Mouse (Mus musculus): ENCODE data around the gene Rsph3b. TPM values are rescaled to one million over a fixed set of nuclear protein-coding genes. Genes with fewer than 3 reads are reported as not detected.
"Not testable (repeated sequence)": the region's sequence is repeated elsewhere in the genome, so short reads cannot be mapped to it uniquely, and the experiment has no call there.

Gene Rsph3b
- total RNA-seq, 1 experiment from 2014 or later: 17.2 TPM

DNA sequence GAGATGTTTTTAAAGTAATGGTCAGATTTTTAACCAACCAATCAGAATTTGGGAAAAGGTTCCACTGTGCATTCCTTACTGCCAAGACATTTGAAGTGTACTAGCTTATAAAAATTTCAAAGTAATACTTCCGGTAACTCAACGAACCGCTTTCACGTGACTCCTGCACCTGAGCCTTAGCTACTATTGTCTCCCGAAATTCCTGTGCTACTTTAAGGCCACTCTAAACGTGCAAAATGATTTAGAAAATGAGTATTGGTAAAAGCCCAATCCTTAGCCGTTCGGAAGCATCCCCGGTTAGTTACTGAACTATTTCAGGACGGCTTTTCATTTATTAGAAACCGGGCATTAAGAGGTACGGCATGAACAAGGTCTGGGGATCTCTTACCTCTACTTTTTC is 11.9 kb upstream of the Rsph3b start:
- ATAC-seq (ENCODE audit: extremely low read depth, insufficient number of reproducible peaks, low FRiP score, poor library complexity, severe bottlenecking): not testable (repeated sequence)

DNA sequence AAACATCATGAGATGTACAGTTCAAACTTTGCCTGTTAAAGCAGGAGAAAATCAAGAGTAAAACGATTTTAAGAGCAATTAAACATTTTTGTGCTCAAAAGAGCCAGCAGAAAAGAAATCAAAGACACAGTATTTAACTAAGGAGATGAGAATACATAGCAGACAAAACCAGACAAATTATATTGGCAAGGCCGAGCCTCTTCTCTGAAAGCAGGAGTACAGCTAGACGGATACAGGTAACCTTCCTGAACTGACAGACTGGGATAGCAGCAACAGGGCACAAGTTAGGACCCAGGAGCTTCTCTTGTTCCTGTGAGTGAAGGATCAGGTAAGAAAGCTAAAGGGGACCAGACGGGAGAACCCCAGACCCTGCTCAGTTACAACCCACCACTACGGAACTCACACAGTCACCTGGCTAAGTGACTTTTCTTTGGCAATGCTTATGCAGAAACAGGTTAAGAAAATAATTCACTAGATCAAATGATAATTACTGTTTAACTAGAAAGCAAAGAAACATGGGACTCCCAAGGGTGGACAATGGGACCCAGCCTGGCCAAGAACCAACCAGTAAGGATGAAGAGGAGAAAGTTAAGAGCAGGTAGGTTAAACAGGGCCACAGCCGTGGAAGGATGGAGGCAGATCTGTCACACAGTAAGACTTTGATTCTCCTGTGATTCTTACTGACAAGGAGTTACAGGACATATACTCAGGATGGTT is 11.2 kb upstream of the Rsph3b start:
- ATAC-seq (ENCODE audit: extremely low read depth, insufficient number of reproducible peaks, low FRiP score, poor library complexity, severe bottlenecking): not testable (repeated sequence)

DNA sequence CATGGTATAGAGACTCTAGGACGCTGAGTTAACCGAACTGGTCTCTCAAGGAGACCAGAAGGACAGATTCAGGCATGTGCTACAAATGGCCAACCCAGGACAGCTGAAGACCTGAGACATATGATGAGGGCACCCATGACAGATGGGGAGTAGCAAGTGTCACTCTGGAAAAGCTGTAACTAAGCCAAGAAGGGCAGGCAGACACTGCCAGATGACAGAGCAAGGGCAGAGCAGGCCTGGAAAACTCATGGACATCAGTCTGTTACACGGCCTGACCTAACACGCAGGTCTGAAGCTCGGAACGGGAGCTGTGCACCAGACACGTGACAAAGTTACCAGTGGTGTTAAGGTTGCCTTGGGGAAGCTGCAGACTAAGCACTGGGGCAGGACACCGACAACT is 10.4 kb upstream of the Rsph3b start:
- ATAC-seq (ENCODE audit: extremely low read depth, insufficient number of reproducible peaks, low FRiP score, poor library complexity, severe bottlenecking): not testable (repeated sequence)

DNA sequence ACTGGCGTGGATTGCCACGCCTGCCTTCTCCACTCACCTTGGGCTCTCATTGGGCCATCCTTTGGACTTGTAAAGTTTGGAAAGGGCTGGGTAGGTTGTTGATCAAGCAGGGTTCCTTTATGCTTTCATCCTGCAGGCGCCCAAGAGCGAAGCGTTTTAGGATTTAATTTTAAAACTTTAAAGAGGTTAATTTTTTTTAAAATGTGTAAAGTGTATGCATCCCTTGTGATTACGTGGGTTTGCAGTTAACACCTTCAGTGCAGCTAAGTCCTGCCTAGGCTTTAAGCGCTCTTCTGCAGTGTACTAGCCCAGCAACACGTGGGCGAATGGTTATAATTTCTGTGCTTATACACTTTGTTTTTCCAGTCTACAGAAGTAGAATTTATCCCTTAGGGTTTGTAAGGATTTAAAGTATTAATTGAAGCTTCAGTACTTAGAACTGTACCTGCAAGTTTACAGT is 317 bp upstream of the Rsph3b start:
- ATAC-seq (ENCODE audit: extremely low read depth, insufficient number of reproducible peaks, low FRiP score, poor library complexity, severe bottlenecking): not testable (repeated sequence)

DNA sequence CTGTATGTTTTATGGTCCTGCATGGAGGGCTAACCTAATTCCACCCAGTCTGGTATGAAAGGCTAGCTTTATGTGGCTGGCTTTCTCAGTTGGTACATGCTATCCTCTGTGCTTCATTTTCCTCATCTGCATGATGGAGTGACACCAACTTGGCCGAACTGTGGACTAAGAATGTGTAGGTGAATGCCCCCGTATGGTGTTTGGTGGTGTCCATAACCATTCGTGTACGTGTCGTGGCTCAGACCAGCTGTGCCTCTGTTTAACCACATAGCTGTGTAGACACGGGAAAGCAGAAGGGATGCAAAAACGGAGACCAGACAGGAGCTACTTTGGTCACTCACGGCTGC is 872 bp downstream of the Rsph3b start:
- not testable (repeated sequence) for ATAC-seq (ENCODE audit: extremely low read depth, insufficient number of reproducible peaks, low FRiP score, poor library complexity, severe bottlenecking)

DNA sequence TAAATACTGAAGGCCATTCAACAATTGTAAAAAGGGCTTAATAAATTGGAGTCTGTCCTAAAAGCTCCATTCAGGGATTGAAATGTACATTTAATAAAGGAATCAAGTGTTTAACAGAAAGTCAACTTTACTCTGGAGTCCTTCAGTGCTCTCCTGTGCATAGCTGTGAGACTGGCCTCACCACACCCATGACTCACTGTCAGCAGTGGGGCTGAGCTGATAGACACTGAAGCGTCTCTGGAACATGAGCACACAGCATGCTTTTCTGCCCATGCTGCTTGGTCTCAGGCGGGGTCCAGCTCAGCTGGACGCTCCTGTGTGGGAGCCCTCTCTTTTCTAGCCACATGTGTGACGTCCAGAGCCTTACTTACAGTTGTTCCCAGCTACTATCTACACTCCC is 5.9 kb downstream of the Rsph3b start:
- not testable (repeated sequence) for ATAC-seq (ENCODE audit: extremely low read depth, insufficient number of reproducible peaks, low FRiP score, poor library complexity, severe bottlenecking)

DNA sequence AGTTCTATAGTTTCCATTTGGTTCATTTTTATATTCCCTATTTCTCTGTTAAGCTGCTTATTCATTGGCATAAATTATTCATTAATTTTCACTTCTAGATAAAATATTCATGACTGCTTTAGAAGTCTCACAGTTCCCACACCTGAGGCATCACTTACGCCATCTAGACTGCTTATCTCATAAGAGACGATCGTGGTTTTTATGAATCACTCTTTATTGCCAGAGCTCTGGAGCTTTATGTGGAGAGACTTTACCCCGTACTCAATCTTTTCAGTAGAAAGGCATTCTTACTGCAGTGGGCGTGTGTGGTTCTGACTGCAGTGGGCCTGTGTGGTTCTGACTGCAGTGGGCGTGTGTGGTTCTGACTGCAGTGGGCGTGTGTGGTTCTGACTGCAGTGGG is 16.9 kb downstream of the Rsph3b start:
- not testable (repeated sequence) for ATAC-seq (ENCODE audit: extremely low read depth, insufficient number of reproducible peaks, low FRiP score, poor library complexity, severe bottlenecking)

DNA sequence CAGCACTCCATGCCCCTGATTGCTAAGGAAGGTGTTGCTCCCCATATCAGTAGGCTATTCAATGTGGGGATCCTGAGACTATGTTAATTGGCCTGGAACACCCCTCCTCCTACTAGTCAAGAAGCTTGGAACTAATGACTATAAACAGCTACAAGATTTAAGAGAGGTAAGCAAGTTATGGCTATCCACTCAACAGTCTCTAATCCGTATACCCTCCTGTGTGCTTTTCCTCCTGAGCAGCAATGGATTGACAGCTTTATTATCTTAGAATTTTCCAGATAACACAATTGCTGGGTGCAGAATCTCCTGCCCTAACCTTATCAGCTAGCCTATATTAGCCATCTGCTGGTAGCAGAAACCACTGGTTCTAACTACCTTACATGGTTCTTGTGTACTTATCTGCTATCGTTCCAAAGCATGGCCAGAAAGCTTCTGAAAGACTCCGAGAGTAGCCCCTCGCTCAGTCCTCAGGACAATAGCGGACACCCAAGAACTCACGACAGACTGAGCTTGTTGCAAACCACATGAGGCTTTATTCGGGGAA is 28.1 kb downstream of the Rsph3b start:
- ATAC-seq (ENCODE audit: extremely low read depth, insufficient number of reproducible peaks, low FRiP score, poor library complexity, severe bottlenecking): not testable (repeated sequence)

DNA sequence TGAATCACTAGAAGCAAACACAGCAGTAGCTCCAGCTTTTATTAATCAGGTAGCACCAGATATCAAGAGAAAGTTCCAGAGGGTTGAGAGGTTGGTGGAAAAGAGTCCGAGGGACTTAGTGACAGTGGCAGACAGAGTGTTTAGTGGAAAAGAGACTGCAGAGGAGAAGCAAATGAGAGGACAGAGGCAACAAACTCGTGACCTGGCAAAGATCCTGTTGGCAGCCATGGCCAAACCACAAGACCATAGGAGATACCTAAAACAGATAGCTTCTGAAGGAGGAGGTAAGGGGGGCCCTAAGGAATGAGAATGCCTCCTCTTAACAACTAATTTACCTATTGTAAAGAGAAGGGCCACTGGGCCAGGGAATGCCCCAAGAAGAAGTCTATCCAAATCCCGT is 29.1 kb downstream of the Rsph3b start:
- not testable (repeated sequence) for ATAC-seq (ENCODE audit: extremely low read depth, insufficient number of reproducible peaks, low FRiP score, poor library complexity, severe bottlenecking)

DNA sequence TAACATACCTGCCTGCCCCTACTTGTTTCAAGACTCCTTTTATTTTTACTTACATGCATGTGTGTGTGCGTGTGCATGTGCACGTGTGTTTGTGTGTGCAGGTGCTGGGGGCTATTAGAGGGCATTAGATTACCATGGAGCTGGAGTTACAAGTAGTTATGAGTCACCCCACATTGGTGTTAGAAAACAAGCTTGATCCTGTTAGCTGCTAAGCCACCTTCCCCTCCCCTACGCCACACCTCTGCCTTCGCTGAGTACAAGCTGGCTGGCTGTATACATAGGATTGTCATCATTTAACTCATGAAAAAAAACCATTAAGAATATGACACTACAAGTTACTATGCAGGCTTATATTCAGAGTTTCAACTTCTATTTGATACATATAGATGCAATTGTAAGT is 33.2 kb downstream of the Rsph3b start:
- not testable (repeated sequence) for ATAC-seq (ENCODE audit: extremely low read depth, insufficient number of reproducible peaks, low FRiP score, poor library complexity, severe bottlenecking)

DNA sequence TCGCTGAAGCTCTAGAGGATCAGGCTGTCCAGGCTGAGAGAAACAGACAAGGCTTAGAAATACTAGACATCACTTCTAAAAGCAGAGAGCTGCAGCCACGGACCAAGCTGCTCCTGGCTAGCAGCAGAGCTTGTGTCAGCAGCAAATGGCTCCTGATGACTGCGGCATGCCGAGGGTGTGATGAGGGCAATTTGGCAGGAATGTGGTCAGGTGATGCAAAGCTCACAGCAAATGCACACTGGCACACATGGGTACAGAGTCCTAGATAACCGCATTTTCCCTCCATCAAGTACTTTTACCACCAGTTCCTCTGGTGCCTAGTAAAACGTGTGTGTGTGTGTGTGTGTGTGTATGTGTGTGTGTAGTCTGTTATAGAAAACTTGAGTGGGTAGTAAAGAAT is 34.4 kb downstream of the Rsph3b start:
- not testable (repeated sequence) for ATAC-seq (ENCODE audit: extremely low read depth, insufficient number of reproducible peaks, low FRiP score, poor library complexity, severe bottlenecking)

DNA sequence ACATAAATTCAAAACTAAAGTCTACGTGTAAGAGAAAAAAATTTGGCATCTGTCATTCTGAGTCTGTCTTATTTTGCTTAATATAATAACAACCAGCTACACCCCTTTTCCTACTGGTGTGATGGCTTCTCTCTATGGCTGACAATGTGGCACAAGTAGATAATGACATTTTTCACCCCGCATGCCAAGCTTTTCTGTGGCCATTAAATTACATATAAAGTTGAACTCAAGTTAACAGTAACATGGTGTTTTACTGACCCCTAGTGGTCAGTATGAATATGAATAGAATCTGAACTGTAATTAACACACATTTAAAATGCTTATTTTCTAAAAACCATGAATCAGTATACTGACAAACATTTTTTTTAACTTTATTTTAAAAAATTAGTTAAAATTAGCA is 48.1 kb downstream of the Rsph3b start:
- ATAC-seq (ENCODE audit: extremely low read depth, insufficient number of reproducible peaks, low FRiP score, poor library complexity, severe bottlenecking): peak; percentile 71; the same call in 1 of the 2 replicates

DNA sequence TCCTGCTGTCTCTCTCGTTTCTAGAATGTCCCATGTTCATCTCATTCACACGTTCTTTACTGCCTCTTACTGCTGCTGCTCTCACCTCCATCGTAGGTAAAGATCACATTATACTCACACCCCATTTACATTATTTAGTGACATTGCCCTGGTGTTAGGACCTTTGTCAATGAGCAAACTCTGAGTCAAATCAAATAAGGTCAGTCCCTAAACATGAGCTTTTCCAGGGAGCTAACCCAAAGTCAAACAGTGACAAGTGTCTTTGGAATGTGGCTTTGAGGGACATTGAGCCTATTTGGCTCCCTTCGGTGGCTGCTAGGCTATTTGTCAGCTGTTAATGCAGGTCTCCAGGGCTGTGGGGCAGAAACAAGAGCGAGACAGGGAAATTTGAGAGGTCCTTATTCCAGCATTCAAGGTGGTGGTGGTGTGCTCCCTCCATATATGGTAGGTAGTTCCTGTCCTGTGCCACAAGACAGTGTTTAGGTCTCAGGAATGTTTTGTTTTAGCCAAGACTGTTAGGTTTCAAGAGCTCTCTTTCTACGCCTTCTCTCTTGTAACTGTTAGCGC is 50.4 kb downstream of the Rsph3b start:
- not testable (repeated sequence) for ATAC-seq (ENCODE audit: extremely low read depth, insufficient number of reproducible peaks, low FRiP score, poor library complexity, severe bottlenecking)

DNA sequence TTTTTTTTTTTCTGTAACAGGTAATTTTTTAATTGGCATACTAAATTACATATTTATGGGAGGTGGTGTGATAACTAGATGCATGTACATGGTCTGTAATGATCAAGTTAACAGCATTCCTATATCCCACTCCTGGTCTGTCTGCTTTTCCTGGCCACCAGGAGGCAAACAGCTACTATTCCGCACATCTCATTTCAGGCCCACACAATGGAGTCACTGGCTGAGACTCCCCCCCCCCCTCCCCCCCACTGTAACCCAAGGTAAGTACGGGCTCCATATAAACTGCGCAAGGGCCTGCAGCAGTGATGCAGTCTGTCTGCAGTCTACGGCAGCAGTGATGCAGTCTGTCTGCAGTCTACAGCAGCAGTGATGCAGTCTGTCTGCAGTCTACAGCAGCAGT is 51.7 kb downstream of the Rsph3b start:
- ATAC-seq (ENCODE audit: extremely low read depth, insufficient number of reproducible peaks, low FRiP score, poor library complexity, severe bottlenecking): no peak

DNA sequence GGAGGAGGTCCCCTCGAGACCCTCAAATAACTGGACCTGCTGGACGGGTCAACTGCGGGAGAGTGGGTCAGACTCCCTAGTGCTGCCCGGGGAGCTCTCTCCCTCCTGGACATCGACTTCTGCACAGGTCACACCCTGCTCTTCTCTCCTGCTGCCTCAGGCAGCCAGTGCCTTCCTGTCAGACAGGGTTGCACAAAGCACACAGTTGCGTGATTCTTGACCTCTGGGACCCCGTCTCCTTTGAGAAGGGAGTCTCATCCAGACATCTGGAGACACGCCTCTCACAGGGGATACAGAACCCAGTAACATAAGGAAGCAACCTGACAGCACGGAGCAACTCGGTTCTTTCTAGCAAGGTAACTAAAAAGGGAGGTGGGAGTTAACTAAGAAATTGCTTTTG is 55.1 kb downstream of the Rsph3b start:
- no peak for ATAC-seq (ENCODE audit: extremely low read depth, insufficient number of reproducible peaks, low FRiP score, poor library complexity, severe bottlenecking)

DNA sequence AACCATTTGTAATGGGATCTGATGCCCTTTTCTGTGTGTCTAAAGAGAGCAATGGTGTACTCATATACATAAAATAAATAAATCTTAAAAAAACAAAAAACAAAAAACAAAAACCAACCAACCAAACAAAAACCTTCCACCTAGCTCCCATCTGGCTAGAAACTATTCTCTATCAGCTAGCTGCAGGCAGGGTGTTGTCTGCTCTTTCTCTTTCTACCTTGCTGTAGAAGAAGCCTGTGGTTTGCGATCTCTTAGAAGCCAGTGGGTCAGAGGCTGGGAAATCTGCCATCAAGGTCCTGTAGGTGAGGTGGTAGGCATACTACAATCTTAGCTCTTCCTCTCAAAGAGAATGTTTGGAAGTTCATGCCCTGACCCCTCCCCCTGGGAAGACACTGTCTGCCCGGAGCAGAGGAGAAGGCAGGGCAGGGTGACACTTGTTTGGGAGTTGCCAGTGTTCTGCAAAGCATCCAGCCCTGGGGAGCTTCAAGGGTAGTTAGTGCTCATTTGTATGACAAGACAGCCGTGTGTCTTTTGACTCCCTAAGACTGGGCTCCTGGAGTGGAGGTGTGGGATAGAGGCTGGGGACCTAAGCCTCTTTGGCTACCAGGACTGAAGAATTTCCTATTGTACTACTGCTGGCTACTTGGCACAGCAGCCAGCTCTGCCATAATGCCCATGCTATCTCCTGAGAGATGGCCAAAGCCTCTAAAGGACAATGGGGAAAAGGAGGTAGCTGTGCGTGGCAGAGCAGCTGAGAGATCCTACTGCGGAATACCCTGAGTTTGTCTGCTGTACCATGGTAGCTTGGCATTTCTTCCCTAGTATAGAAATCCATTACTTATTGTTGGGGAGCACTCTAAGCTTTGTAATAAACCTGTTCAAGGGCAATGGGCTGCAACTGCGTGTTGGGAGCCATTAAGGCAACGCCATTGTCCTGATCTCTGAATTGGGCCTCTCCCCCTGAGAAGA is 56.2 kb downstream of the Rsph3b start:
- ATAC-seq (ENCODE audit: extremely low read depth, insufficient number of reproducible peaks, low FRiP score, poor library complexity, severe bottlenecking): no peak

DNA sequence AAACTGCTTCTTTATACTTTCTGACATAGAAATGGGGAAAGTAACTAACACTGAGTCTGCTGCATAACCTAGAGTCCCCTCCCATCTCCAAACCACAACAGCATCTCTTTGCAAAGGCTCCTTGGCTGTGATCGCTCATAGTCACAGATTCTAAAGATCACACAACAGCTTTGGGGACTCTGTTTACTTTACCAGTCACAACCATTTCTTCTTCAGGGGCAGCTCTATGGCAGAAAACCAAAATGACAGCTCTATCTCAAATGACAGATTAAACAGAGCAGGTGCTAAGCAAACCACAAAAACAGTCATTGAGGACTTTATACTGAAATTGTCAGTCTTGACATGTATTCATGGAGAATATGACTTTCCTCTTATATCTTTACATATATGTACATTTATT is 62.0 kb downstream of the Rsph3b start:
- no peak for ATAC-seq (ENCODE audit: extremely low read depth, insufficient number of reproducible peaks, low FRiP score, poor library complexity, severe bottlenecking)

DNA sequence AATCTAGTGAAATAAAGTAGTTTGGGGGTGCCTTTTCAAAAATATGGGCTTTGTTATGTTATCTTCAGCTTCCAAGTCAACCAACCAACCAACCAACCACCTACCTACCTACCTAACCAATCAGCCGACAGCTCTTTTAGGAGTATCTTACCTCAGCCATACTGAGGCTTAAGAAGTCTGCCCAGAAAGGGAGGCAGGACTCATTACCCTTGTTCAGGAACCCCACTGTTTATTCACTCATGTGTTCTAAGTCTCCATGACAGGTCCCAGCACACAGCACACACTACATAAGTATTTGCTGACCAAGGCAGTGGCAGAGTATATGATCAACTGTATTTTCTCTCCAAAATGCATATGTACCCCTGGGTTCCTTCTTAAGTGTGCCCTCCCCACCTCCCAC is 64.0 kb downstream of the Rsph3b start:
- no peak for ATAC-seq (ENCODE audit: extremely low read depth, insufficient number of reproducible peaks, low FRiP score, poor library complexity, severe bottlenecking)

DNA sequence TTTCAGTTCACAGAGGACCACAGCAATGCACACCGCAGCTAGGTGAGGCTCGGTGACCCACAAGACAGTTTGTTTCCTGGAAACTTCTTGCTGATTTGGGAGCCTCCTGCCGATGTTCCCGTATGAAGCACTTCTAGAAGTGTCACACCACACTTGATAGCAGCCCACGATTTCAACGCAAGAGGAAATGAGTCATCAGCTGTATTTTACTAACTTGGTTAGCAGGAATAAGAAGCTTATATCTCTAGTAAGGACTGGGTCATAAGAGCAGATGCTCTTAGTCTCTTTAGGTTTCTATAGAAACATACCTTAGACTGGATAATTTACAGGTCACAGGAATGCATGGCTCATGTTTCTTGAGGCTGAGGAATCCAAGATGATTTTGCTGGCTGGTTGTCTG is 67.2 kb downstream of the Rsph3b start:
- no peak for ATAC-seq (ENCODE audit: extremely low read depth, insufficient number of reproducible peaks, low FRiP score, poor library complexity, severe bottlenecking)

Data from neutrophil, adult 5-6 weeks (primary cell).